Mouse (Mus musculus) heart, embryonic 15.5 days (tissue): Measurements from ENCODE around the gene Sptan1. TPM values are rescaled to one million over a fixed set of nuclear protein-coding genes. Genes with fewer than 3 reads are reported as not detected.
A peak's percentile ranks its signal among the peaks of the same experiment; 100 is the strongest.

Source experiments
- ATAC-seq: fragments of 200-750 bp; cut with Nextera tagmentation; replicated peaks from 2 replicates; pipeline ENCODE4 v1.8.0; 2017; ENCODE audit warnings: low read depth, moderate TSS enrichment; ENCODE audit not compliant: insufficient number of reproducible peaks, insufficient read depth, low FRiP score
- H3K27ac ChIP-seq: fragments of 300-500 bp; sonication (generic); 2 replicates; pipeline ENCODE4 v1.5.1; 2015; ENCODE audit warnings: mild to moderate bottlenecking, inconsistent platforms
- H3K27me3 ChIP-seq: fragments of 300-500 bp; sonication (generic); 2 replicates; pipeline ENCODE4 v1.6.1; 2015; ENCODE audit warnings: inconsistent platforms
- H3K36me3 ChIP-seq: fragments of 300-500 bp; sonication (generic); 2 replicates; pipeline ENCODE4 v1.6.1; 2015; ENCODE audit warnings: mild to moderate bottlenecking, inconsistent platforms
- H3K4me1 ChIP-seq: fragments of 300-500 bp; sonication (generic); replicated peaks from 2 replicates; pipeline ENCODE4 v1.6.1; 2015; ENCODE audit warnings: inconsistent platforms
- H3K4me2 ChIP-seq: fragments of 300-500 bp; sonication (generic); 2 replicates; pipeline ENCODE4 v1.6.1; 2015; ENCODE audit warnings: inconsistent platforms, mild to moderate bottlenecking, moderate library complexity
- H3K4me3 ChIP-seq: fragments of 300-500 bp; sonication (generic); 2 replicates; pipeline ENCODE4 v1.5.1; 2015; ENCODE audit warnings: mild to moderate bottlenecking, inconsistent platforms
- H3K9ac ChIP-seq: fragments of 300-500 bp; sonication (generic); 2 replicates; pipeline ENCODE4 v1.6.1; 2015; ENCODE audit warnings: mild to moderate bottlenecking, inconsistent platforms
- H3K9me3 ChIP-seq: fragments of 300-500 bp; sonication (generic); replicated peaks from 2 replicates; pipeline ENCODE4 v1.6.1; 2016; ENCODE audit warnings: inconsistent platforms
- WGBS: fragments of 180-500 bp; shearing (Covaris S2); methylation state at CpG from one replicate; pipeline ENCODE4 v1.1.7; 2015; ENCODE audit warnings: mixed read lengths; 5-methylcytosine and 5-hydroxymethylcytosine counted together
- polyA plus RNA-seq: library from polyadenylated mRNA; unstranded; fragments of >200 nt; fragmentation: Nextera tagmentation; extraction: Ambion mirVana; gene quantifications from 2 replicates; pipeline ENCODE4 v1.2.1, GENCODE M21; 2015

The Sptan1 gene
- polyA plus RNA-seq, 1 experiment from 2014 or later, result 81.7 TPM

GRCm38 (mm10) chr2:30062249-30063093 is 97.1 kb downstream of the Sptan1 start:
- peak; percentile 16; the same call in 1 of the 2 replicates for ATAC-seq
- Histone ChIP-seq H3K4me3 (peak overlapping the region; percentile 69), H3K9me3 (no peaks in the 10 kb centered on the region), H3K9ac (peak overlapping the region; percentile 74), H3K36me3 (no peaks in the 10 kb centered on the region), H3K27ac (peak overlapping the region; percentile 96), H3K27me3 (no peaks in the 10 kb centered on the region), H3K4me1 (peaks cover 35% of the 10 kb centered on the region), H3K4me2 (peak overlapping the region; percentile 91)
- under 1% methylated on average over 40 of the region's 40 CpGs for WGBS

DNA sequence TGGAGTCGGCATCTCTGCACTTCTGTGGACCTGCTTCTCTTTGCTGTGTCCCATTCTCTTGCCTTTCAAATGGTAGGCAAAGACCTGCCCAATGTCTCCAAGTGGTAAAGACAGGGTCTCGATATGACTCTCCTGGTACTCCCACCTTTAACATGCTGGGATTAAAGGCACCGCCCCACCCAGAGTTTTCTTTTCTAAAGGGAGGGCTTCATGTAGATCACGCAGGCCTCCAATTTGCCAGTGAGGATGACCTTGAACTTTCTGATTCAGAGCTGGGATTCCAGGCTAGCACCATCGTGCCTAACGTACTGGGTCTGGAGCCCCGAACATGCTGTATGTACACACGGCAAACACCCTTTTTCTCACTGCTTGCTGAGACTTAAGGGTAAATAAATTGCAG is 97.9 kb downstream of the Sptan1 start:
- WGBS, result 9% methylated on average over 8 of the region's 8 CpGs
- no peaks in the 10 kb centered on the region for H3K9me3 ChIP-seq
- peaks cover 41% of the 10 kb centered on the region for H3K4me1 ChIP-seq
- no peaks in the 10 kb centered on the region for H3K27me3 ChIP-seq
- peak overlapping the region; percentile 69 for H3K4me3 ChIP-seq
- no peak for ATAC-seq
- H3K27ac ChIP-seq, result peak overlapping the region; percentile 96
- peak overlapping the region; percentile 74 for H3K9ac ChIP-seq
- H3K36me3 ChIP-seq, result peaks cover 4% of the 10 kb centered on the region
- H3K4me2 ChIP-seq, result peak overlapping the region; percentile 91

- Histone ChIP-seq H3K4me1 (peaks cover 45% of the 10 kb centered on the region), H3K36me3 (peaks cover 10% of the 10 kb centered on the region), H3K27ac (peak overlapping the region; percentile 96), H3K9me3 (no peaks in the 10 kb centered on the region), H3K4me3 (peak overlapping the region; percentile 69), H3K9ac (peak overlapping the region; percentile 74), H3K4me2 (peak overlapping the region; percentile 91), H3K27me3 (no peaks in the 10 kb centered on the region)
- WGBS, result 19% methylated on average over 2 of the region's 3 CpGs
- ATAC-seq, result no peak
Observed at GRCm38 (mm10) chr2:30063791-30064190, 98.4 kb downstream of the Sptan1 start.

- Histone ChIP-seq H3K36me3 (peaks cover 15% of the 10 kb centered on the region), H3K4me3 (peak overlapping the region; percentile 69), H3K27me3 (no peaks in the 10 kb centered on the region), H3K9ac (peak overlapping the region; percentile 22; the same call in 1 of the 2 replicates), H3K27ac (0 out of 2 replicates have a peak overlapping the region, but pooled peaks have one; percentile 96), H3K4me2 (peak overlapping the region; percentile 91), H3K9me3 (no peaks in the 10 kb centered on the region), H3K4me1 (peaks cover 45% of the 10 kb centered on the region)
- no peak for ATAC-seq
- 48% methylated on average over 3 of the region's 3 CpGs for WGBS
Observed at GRCm38 (mm10) chr2:30064298-30064697, 98.9 kb downstream of the Sptan1 start.

DNA sequence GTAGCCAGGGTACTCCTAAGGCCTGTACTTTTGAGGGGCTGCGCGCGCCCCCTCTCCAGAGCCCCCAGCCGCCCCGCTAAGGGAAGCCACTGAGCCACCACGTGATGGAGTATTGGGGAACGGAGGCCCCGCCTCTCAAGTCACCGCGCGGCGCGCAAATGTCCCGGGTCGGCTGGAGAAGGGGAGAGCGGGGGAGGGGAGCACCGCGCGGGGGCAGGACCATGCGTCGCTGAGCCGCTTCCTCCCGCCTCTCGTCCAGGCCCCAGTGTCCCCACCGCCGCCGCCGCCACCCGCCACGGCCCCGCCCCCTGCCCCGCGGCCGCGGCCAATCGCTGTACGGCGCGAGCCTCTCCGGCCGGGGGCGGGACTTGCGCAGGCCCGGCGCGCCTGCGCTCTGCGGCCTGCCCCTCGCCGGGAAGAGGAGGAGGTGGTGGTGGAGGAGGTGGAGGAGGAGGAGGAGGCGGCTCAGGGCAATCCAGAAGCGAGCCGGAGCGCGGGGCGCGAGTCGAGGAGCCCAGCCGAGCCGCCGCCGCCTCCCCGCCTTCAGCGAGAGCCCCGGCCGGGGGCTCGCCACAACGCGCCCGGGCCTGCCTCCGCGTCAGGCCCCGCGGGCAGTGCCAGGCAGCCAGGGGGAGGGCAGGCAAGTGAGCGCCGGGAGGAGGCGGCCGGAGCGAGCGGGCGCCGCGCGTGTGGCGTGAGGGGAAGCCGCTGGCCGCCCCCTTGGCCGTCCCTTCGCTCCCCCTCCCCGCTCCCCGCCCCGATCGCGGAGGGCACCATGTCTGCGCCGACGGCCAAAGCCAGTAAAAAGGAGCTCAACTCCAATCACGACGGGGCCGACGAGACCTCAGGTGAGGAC is 100.9 kb downstream of the Sptan1 start:
- no peaks in the 10 kb centered on the region for H3K9me3 ChIP-seq
- WGBS, result under 1% methylated on average over 52 of the region's 101 CpGs

GRCm38 (mm10) chr2:30067031-30067888 is 101.9 kb downstream of the Sptan1 start:
- peak overlapping the region; percentile 71 for H3K4me2 ChIP-seq

More for the DNA sequence above, 100.9 kb downstream of the Sptan1 start:
- Histone ChIP-seq H3K4me1 (peaks cover 42% of the 10 kb centered on the region), H3K27ac (peak overlapping the region; percentile 99), H3K27me3 (no peaks in the 10 kb centered on the region), H3K36me3 (peaks cover 29% of the 10 kb centered on the region), H3K4me3 (peak overlapping the region; percentile 100), H3K4me2 (peak overlapping the region; percentile 75), H3K9ac (peak overlapping the region; percentile 95)
- peak; percentile 94 for ATAC-seq

DNA sequence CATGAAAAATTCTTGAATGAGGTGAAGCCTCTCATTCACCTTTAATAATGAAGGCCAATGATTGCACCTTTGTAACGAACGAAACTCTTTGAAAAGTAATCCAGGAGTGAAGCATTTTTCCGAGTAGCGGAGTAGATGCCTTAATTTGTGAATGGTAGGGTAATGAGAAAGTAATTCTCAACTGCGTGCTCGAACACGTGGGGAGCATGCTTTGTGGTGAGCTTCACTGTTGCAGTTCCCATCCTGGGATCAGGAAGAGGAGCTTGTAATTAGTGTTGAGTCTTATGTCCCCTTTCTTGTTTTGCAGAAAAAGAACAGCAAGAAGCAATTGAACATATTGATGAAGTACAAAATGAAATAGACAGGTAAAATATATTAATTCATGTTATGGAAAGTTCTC is 102.6 kb downstream of the Sptan1 start:
- H3K4me1 ChIP-seq, result peaks cover 36% of the 10 kb centered on the region
- H3K27me3 ChIP-seq, result no peaks in the 10 kb centered on the region
- WGBS, result 30% methylated on average over 7 of the region's 7 CpGs
- no peak for ATAC-seq
- H3K27ac ChIP-seq, result no peak overlapping the region
- H3K9me3 ChIP-seq, result no peaks in the 10 kb centered on the region
- peaks cover 39% of the 10 kb centered on the region for H3K36me3 ChIP-seq
- H3K4me2 ChIP-seq, result peak overlapping the region; percentile 71
- peak overlapping the region; percentile 95 for H3K9ac ChIP-seq
- peak overlapping the region; percentile 100 for H3K4me3 ChIP-seq

More at GRCm38 (mm10) chr2:30067031-30067888, 101.9 kb downstream of the Sptan1 start:
- H3K4me1 ChIP-seq, result peaks cover 38% of the 10 kb centered on the region
- H3K9ac ChIP-seq, result peak overlapping the region; percentile 95
- H3K27me3 ChIP-seq, result no peaks in the 10 kb centered on the region
- peak; percentile 19 for ATAC-seq
- peak overlapping the region; percentile 100 for H3K4me3 ChIP-seq
- peak overlapping the region; percentile 99 for H3K27ac ChIP-seq
- H3K36me3 ChIP-seq, result peaks cover 33% of the 10 kb centered on the region
- under 1% methylated on average over 52 of the region's 69 CpGs for WGBS
- H3K9me3 ChIP-seq, result no peaks in the 10 kb centered on the region

- Histone ChIP-seq H3K27ac (no peak overlapping the region), H3K4me2 (no peak overlapping the region), H3K4me1 (peaks cover 13% of the 10 kb centered on the region), H3K36me3 (peaks cover 48% of the 10 kb centered on the region), H3K9ac (no peak overlapping the region), H3K27me3 (no peaks in the 10 kb centered on the region), H3K4me3 (no peak overlapping the region), H3K9me3 (no peaks in the 10 kb centered on the region)
- 72% methylated on average over 7 of the region's 7 CpGs for WGBS
- no peak for ATAC-seq
Observed at GRCm38 (mm10) chr2:30072875-30073274, 107.5 kb downstream of the Sptan1 start.

DNA sequence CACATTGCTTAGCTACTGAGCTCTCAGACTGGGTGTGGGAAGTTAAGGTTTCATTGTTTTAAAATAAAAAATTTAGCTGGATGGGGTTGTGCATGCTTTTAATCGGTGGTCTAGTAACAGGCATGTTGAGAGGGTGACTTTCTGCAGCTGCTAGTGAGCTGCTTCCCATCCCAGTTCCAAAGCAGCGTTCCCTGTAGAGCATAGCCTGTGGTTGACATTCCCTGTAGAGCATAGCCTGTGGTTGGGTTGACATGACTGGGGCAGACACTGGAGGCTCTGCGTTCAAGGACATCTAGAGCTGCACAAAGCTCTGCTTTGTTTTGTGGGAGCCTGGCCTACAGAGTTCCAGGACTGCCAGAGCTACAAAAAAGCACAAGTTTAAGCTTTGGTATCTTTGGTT is 107.9 kb downstream of the Sptan1 start:
- Histone ChIP-seq H3K4me2 (no peak overlapping the region), H3K4me1 (peaks cover 12% of the 10 kb centered on the region), H3K9ac (no peak overlapping the region; the same call in 1 of the 2 replicates), H3K4me3 (no peak overlapping the region), H3K36me3 (peaks cover 44% of the 10 kb centered on the region), H3K27me3 (no peaks in the 10 kb centered on the region), H3K9me3 (no peaks in the 10 kb centered on the region), H3K27ac (no peak overlapping the region)
- ATAC-seq, result no peak
- WGBS, result 75% methylated on average over 3 of the region's 3 CpGs

DNA sequence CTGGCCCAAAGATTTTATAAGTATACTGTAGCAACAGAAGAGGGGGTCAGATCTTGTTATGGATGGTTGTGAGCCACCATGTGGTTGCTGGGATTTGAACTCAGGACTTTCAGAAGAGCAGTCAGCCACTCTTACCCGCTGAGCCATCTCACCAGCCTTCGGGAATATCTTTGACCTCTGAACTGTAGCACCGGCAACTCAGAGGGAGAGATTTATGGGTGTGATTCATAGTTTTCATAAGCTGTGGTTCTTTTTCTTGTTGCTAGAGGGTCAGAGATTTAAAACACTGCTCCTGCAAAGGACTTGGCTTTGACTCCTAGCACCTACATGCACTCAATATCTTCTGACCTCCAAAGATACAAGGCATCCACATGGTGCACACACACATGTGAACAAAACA is 110.3 kb downstream of the Sptan1 start:
- Histone ChIP-seq H3K4me3 (no peak overlapping the region), H3K36me3 (peaks cover 21% of the 10 kb centered on the region), H3K4me1 (peaks cover 12% of the 10 kb centered on the region), H3K4me2 (no peak overlapping the region), H3K9me3 (no peaks in the 10 kb centered on the region), H3K27ac (no peak overlapping the region), H3K9ac (no peak overlapping the region), H3K27me3 (no peaks in the 10 kb centered on the region)
- no peak for ATAC-seq
- WGBS, result 66% methylated on average over 3 of the region's 3 CpGs
